Mouse (Mus musculus) lung, adult 2 months (tissue): ENCODE data around the gene 1700029P11Rik. TPM values are rescaled to one million over a fixed set of nuclear protein-coding genes. Genes with fewer than 3 reads are reported as not detected.

Source experiments
- DNase-seq: peaks from one replicate; pipeline ENCODE4 v3.0.0; 2022
- H3K4me1 ChIP-seq: fragments of 200-500 bp; 2 replicates; pipeline ENCODE4 v1.6.1; 2011; ENCODE audit warnings: low read length; ENCODE audit not compliant: control insufficient read depth, insufficient read depth
- H3K4me3 ChIP-seq: fragments of 200-500 bp; replicated peaks from 2 replicates; pipeline ENCODE3; 2011; ENCODE audit warnings: low read depth, mild to moderate bottlenecking, control low read depth, low read length; ENCODE audit errors: extremely low read depth
- CTCF ChIP-seq: fragments of 200-500 bp; IDR thresholded peaks from 2 replicates; pipeline ENCODE4 v1.5.1; 2011; ENCODE audit warnings: mild to moderate bottlenecking, low read length, control low read depth; ENCODE audit not compliant: insufficient read depth
- POLR2A ChIP-seq: fragments of 200-500 bp; IDR thresholded peaks from 2 replicates; pipeline ENCODE4 v1.6.1; 2011; ENCODE audit warnings: low read depth, mild to moderate bottlenecking, control low read depth, low read length, borderline replicate concordance; ENCODE audit errors: extremely low read depth
- WGBS: fragments of 180-500 bp; shearing (Covaris S2); methylation state at CpG from one replicate; pipeline ENCODE4 v1.1.7; 2018; 5-methylcytosine and 5-hydroxymethylcytosine counted together
- polyA plus RNA-seq: library from polyadenylated mRNA; depleted of rRNA; stranded (reverse); fragments of >200 nt; gene quantifications from 2 replicates; pipeline ENCODE4 v1.2.3, GENCODE M21; 2012

Gene 1700029P11Rik
- polyA plus RNA-seq, 1 experiment: not detected

DNA sequence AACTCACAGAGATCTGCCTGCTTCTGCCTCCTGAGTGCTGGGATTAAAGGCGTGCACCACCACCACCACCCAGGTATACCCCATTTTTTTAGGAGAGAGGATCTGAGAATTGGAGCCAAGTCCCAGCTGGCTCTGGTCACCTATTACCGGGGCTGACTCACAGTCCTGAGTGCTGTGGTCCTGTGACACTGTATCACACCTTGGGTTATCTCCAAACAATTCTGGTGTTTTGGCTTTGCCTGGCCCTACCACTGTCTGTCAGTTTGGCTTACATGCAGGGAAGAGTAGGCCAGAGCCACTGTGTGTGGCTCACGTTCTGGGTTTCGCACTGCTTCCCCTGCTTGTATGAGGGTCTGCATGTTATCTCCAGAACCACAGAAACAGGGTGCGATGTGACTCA is 40.1 kb upstream of the 1700029P11Rik start:
- TF ChIP-seq POLR2A (no peak), CTCF (no peak)
- peaks cover 6% of the 10 kb centered on the region; the same call in 1 of the 2 replicates for H3K4me1 ChIP-seq
- WGBS: 87% methylated on average over 5 of the region's 5 CpGs
- no peak for DNase-seq
- no peak overlapping the region for H3K4me3 ChIP-seq

GRCm38 (mm10) chr15:81941010-81941409 is 39.3 kb upstream of the 1700029P11Rik start:
- H3K4me3 ChIP-seq: no peak overlapping the region
- DNase-seq: no peak
- peaks cover 6% of the 10 kb centered on the region; the same call in 1 of the 2 replicates for H3K4me1 ChIP-seq
- WGBS: 91% methylated on average over 2 of the region's 2 CpGs
- TF ChIP-seq POLR2A (no peak), CTCF (no peak)

DNA sequence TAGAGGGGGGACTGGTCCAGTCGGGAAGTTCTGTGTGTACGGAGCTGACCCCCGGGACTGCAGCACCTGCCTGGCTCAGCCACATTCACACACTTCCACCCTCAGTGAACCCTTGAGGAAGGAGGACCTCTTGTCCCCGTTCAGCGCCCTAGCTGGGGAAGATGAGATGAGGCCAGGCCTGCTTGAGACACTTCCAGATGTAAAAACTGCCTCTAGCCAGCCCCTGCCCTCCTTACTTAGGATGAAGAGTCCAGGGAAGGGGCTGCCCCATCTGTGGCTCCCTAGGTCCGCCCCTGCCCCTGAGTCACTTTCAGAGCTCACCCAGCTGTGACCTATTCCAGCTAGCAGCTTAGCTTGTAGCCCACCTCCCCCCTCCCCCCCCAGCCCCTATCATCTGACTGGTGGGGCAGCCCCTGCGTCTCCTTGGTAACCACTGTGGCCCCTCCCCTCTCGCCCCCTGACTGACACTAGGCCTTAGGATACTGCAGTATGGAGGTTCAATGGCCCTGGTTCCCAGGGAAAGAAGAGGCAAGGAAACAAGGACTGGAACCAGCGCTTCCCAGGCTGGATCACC is 37.1 kb upstream of the 1700029P11Rik start:
- no peak for TF ChIP-seq POLR2A
- TF ChIP-seq CTCF: no peak
- no peak for DNase-seq
- WGBS: 29% methylated on average over 9 of the region's 9 CpGs
- no peaks in the 10 kb centered on the region for H3K4me1 ChIP-seq
- H3K4me3 ChIP-seq: no peak overlapping the region

- 78% methylated on average over 10 of the region's 10 CpGs for WGBS
- Histone ChIP-seq H3K4me1 (no peaks in the 10 kb centered on the region), H3K4me3 (no peak overlapping the region)
- TF ChIP-seq POLR2A (no peak), CTCF (no peak)
- DNase-seq: no peak
Observed at GRCm38 (mm10) chr15:81949076-81949475, 31.3 kb upstream of the 1700029P11Rik start.

GRCm38 (mm10) chr15:81949476-81950131 is 30.7 kb upstream of the 1700029P11Rik start:
- DNase-seq: no peak
- Histone ChIP-seq H3K4me1 (no peaks in the 10 kb centered on the region), H3K4me3 (no peak overlapping the region)
- TF ChIP-seq CTCF: no peak
- TF ChIP-seq POLR2A: no peak
- WGBS: 72% methylated on average over 11 of the region's 11 CpGs

DNA sequence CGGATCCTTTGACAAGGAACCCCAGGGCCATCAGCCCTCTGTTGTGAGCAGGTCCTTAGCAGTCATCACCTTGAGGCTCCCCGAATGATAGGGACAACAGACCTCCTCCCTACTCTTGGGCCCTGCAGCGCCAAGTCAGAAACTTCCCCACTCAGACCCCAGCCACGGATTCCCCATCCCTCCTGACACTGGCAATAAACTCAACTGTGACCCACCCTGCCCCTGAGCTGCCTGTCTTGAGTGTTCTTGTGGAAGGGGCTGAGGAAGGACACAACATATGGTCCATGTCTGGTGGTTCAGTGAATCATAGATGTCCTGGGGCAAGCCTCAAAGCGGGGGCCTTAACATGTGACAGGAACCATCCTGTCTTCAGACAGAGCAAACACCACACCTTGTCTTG is 29.6 kb upstream of the 1700029P11Rik start:
- 75% methylated on average over 5 of the region's 5 CpGs for WGBS
- no peak overlapping the region for H3K4me3 ChIP-seq
- no peaks in the 10 kb centered on the region for H3K4me1 ChIP-seq
- TF ChIP-seq CTCF (no peak), POLR2A (no peak)
- DNase-seq: no peak

DNA sequence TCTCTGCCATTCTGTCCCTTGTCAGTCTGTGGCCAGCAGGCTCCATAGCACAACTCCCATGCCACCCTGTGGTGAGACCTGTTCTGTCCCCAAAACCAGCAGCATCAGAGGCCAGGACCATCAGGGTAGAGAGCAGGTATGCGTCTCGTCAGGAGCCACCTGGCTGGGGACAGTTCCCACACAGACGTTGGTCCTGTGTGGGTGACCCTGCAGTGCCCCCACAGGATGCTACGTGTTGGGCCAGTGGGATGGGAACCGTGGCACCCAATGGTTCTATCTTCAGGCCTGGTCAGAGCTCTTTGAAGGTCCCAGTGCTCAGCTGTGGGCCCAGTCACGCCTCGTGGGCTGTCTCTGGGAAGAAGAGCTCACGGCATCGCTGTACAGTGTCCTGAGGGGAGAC is 29.2 kb upstream of the 1700029P11Rik start:
- no peak for DNase-seq
- WGBS: 89% methylated on average over 9 of the region's 9 CpGs
- H3K4me3 ChIP-seq: no peak overlapping the region
- TF ChIP-seq POLR2A (no peak), CTCF (no peak)
- no peaks in the 10 kb centered on the region for H3K4me1 ChIP-seq

GRCm38 (mm10) chr15:81952310-81952709 is 28.0 kb upstream of the 1700029P11Rik start:
- TF ChIP-seq CTCF: no peak
- TF ChIP-seq POLR2A: no peak
- H3K4me1 ChIP-seq: no peaks in the 10 kb centered on the region

DNA sequence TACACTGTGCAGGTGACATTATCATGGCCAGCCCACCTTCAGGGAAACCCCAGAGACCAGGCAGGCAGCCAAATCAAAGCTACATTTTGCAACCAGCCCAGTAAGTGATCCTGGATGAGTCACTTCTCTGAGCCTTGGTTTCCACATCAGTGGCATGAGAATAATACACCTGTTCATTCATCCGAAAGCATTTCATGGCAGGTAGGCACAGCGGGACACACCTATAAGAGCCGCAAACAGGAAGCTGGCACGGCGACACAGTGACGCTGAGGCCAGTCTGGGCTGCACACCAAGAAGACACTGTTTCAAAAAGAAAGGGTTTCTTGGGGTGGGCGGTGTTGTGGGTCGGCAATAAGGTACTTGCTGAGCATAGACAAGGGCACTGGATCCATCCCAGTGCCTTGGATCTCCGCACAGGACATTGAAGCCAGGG is 26.2 kb upstream of the 1700029P11Rik start:
- 80% methylated on average over 9 of the region's 9 CpGs for WGBS
- Histone ChIP-seq H3K4me1 (no peaks in the 10 kb centered on the region), H3K4me3 (no peak overlapping the region)
- no peak for DNase-seq
- no peak for TF ChIP-seq CTCF
- TF ChIP-seq POLR2A: no peak

More at GRCm38 (mm10) chr15:81952310-81952709, 28.0 kb upstream of the 1700029P11Rik start:
- no peak for DNase-seq
- 87% methylated on average over 4 of the region's 4 CpGs for WGBS
- H3K4me3 ChIP-seq: no peak overlapping the region

DNA sequence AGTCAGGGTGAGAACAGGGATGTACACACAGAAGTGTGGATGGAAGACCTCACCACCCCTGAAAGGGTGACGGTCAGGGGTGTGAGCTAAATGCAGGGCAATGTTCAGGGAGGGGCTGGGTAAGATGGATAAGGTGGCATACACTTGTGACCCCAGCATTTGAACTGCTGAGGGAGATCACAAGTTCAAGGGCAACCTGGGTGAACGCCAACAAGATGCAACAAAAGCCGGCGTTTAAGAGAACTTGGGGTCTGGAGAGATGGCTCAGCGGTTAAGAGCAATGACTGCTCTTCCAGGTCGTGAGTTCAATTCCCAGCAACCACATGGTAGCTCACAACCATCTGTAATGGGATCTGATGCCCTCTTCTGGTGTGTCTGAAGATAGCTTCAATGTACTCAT is 25.6 kb upstream of the 1700029P11Rik start:
- Histone ChIP-seq H3K4me1 (no peaks in the 10 kb centered on the region), H3K4me3 (no peak overlapping the region)
- 87% methylated on average over 6 of the region's 6 CpGs for WGBS
- TF ChIP-seq POLR2A (no peak), CTCF (no peak)
- DNase-seq: no peak

DNA sequence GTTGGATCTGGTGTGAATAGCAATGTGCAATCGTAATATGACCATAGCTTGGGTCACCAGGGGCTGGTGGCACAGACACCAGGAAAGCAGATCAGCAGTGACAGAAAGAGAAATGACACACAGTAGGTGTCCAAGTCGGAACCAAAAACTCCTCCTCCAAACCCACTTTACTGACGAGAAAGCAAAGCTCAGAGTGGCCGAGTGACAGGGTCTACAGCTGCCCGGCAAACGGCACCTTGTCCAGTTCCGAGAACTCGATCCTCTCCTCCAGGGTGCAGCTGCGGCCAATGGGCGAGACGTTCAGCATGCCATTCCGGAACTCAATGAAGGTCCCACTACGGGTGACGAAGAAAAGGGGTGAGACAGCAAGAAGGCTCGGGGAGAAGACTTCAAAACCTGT is 24.9 kb upstream of the 1700029P11Rik start:
- H3K4me1 ChIP-seq: no peaks in the 10 kb centered on the region
- DNase-seq: no peak
- WGBS: 94% methylated on average over 15 of the region's 15 CpGs
- no peak for TF ChIP-seq CTCF
- no peak for TF ChIP-seq POLR2A
- H3K4me3 ChIP-seq: no peak overlapping the region
